Mouse (Mus musculus): ENCODE data around the gene Man1b1.

The Man1b1 gene

DNA sequence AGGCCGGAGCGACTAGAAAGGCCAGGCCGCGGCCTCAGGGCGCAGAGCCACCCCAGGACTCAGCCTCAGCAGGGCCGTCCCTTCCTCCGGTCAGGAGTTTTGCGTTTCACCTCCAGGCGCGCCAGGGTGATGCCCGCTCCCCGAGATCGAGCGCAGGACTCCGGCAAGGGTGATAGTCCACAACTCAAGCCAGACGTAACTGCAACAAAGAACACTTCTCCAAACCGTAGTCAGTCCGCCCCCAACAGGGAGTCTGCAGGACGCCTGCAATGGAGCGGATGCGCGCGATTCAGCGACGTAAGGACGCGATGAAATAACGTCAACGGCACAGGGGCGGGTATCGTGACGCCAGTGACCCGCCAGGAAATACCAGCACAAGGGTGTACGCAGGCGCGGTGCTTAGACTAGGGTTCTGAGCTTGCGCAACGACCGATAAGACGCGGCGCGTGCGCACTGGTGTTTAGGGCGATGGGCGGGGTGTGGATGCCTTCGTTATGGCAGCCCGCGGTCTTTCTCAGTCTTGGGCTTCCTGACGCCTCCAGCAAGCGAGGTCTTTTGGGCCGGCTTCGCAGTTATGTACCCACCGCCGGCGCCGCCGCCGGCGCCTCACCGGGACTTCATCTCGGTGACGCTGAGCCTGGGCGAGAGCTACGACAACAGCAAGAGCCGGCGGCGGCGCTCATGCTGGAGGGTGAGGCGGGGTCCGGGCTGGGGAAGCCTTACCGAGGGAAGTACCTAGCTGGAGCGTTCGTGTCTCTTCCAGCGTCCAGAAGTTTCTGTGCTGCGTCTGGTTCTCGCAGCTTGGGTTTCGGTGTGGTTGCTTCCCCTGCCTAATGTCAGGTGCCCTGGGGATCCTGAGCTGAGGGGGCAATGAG is at the start of gene Man1b1:
TSS of gene Man1b1 (plus strand) at position 53 of the 875 bp plus-strand sequence.
- peak; percentile 97 to 99 for DNase-seq (ENCODE audit: low spot score in 2 of 2)

DNA sequence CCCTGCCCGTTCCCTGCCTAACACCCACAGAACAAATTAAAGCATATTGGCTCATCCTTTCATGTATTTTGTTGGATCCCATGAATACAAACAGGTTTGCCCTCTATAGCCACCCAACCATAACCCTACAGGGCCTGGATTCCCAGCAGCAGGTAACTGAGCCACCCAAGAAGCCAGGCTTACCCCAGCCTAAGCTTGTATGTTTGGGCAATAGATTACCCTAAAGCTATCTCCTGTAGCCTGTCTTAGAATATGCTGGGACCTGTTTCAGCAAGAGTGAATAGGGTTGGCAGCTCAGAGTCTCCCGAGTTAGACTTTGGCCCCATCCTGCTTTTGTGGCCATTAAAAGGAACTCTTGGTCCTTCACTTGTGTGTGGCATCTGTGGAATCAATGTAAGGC is 46.6 kb upstream of the Man1b1 start:
- DNase-seq (ENCODE audit: low spot score in 2 of 2) = no peak

DNA sequence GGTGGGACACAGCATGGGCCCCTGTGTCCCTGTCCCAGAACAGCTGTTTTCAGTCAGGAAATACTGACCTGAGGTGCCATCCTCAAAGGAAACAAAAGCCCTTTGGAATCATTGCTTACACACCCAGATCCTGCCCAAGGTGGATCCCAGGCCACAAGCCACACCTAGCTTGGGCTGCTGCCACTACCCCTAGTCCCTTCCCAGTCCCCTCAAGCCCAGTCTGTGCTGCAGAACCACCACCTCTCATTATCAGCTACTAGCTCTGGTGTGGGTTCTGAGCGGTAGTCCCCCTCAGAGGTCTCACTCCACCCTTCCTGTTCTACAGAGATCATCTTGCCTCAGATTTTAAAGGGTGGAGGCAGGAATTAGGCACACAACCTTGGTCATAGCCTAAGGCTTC is 45.8 kb upstream of the Man1b1 start:
- DNase-seq (ENCODE audit: low spot score in 2 of 2) = no peak

DNA sequence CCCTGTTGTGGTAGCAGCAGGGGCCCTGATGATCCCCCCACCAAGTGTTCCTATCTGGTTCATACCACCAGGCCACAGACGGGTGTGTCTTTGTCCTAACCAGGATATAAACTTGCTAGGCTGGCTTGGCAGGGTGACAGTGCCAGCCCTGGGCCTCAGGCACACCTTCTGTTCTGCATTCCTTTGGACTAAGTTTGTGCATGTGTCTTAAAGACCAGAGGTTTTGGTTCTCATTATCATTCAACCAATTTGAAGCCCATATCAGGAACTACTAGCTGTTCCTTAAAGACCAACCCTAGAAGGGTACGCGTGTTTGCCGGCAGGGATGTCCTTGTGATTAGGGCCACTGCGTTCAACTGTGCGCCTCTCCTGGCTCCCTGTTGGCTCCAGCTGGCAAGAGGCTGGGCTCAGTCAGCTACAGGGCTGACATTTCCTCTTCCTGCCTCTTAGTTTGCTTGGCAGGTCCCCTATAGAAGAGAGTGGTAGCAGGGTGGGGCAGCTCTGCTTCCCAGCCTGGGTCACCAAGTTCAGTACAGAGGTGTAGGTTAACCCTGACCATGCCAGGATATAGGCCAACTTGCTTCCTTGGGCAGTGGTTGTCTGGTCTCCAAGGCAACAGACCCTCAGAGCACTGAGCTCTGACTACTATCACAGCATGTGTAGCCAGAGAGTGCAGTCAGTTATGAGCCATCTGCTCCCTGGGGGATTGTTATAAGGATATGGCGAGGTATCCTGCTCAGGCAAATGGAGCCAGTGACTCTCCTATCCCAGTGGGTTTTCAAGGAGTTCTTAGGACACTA is 45.1 kb upstream of the Man1b1 start:
- no peak for DNase-seq (ENCODE audit: low spot score in 2 of 2)

DNA sequence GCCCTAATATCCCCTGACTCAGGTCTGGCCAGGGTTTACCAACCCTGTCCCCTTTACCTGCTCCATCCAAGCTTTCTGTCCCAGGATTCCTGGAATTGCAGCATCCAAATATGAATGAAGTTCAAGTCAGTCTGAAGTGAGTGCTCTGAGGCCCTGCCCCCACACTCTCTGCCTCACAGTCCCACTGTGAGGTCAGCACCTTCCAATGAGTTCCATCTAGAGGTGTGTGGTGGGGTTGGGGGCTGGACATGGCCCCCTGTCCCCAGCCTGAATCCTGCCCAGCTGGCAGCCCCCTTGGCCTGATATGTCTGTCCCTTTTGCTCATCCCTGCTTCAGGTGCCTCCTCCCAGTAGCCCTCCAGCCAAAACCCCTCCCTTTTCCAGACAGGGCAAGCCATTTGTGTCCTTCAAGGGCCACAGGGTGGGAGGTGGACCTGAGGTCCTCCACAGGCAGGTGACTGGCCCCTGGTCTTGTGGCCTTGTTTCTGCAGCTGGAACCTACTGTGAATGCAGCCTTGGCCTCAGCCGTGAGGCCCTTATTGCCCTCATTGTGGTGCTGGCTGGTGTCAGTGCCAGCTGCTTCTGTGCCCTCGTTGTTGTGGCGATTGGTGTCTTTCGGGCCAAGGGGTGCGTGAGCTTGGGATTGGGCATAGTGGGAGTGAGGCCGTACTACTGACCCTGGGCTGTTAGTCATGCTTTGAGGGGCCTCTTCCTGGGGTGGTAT is 44.0 kb upstream of the Man1b1 start, which contains the start of gene Tmem210:
TSS of gene Tmem210 (plus strand) at position 219 of the 723 bp plus-strand sequence.
- no peak for DNase-seq (ENCODE audit: low spot score in 2 of 2)

DNA sequence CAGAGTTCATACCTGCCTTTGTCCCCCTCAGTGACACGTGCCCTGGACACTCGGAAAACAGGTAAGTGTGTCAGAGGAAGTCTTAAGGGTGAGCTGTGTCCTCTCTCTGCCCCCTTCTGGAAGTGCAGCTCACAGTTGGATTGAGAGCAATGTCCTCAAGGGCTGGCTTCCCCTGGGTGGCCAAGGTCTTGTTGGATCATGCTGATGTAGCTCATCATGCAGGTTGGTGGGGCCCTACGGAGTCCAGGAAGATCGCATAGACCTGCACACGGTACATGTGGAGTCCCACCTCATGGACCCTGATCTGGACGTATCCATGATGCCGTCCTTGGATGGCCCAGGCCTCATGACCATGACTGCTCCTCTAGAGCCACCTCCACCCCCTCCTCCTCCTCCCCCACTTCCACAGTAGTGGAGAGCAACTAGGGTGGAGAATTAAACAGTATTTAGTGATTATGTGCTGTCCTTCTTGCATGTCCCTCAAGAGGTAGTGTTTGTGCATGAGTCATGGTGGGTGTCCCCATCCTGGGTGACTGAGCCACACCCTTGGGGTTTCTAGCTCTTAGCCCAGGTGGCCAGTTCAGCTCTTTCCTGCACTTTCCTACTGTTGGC is 43.3 kb upstream of the Man1b1 start:
- no peak for DNase-seq (ENCODE audit: low spot score in 2 of 2)

DNA sequence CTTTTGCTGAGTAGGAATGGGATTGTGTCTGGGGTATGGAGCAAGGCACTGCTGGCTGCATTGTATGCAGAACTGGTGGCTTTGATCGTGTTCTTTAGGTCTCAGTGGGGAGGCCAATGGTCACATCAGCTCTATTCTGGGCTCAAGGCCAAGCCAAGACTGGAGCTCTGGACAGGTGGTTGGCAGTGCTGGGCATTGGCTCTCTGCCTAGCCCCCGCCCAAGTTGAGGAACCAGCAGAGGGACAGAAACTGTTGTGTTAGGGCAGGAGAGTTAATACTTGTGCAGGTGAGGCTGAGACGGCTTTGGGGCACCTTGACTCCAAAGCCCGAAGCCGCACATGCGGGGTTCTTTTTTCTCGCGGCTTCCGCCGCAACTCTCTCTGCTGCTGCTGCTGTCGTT is 42.5 kb upstream of the Man1b1 start, which contains the start of gene Lrrc26:
TSS of gene Lrrc26 (plus strand) at position 265 of the 400 bp plus-strand sequence.
- no peak for DNase-seq (ENCODE audit: low spot score in 2 of 2)

DNA sequence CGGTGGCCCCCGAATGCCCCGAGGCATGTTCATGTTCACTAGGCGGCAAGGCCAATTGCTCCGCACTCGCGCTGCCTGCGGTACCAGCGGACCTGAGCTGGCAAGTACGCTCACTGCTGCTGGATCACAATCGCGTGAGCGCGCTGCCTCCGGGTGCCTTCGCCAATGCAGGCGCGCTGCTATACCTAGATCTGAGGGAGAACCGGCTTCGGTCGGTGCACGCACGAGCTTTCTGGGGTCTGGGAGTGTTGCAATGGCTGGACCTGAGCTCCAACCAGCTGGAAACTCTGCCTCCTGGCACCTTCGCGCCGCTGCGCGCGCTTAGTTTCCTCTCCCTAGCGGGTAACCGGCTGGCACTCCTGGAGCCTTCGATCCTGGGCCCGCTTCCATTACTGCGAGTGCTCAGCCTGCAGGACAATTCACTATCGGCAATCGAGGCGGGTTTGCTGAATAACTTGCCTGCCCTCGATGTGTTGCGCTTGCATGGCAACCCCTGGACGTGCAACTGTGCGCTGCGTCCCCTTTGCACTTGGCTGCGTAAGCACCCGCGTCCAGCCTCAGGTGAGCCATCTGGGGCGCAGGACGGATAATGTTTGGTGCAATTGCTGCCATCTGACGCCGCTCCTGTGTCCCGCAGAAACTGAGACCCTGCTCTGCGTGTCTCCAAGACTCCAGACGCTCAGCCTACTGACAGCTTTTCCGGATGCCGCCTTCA is 41.9 kb upstream of the Man1b1 start:
- DNase-seq (ENCODE audit: low spot score in 2 of 2) = peak in 1 of 2 experiments; percentile 70

DNA sequence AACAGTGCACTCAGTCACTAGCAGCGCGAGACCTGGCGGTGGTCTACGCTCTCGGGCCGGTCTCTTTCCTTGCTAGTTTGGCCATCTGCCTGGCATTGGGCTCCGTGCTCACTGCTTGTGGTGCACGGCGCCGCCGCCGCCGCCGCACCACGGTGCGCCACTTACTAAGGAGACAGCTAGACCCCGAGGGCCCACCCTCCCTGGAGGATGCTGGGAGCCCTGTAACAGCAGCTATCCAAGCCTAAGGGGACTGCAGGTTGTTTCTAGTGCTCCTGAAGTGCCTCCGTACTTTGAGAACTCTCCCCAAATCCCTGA is 41.4 kb upstream of the Man1b1 start:
- peak in 1 of 2 experiments; percentile 53 for DNase-seq (ENCODE audit: low spot score in 2 of 2)

DNA sequence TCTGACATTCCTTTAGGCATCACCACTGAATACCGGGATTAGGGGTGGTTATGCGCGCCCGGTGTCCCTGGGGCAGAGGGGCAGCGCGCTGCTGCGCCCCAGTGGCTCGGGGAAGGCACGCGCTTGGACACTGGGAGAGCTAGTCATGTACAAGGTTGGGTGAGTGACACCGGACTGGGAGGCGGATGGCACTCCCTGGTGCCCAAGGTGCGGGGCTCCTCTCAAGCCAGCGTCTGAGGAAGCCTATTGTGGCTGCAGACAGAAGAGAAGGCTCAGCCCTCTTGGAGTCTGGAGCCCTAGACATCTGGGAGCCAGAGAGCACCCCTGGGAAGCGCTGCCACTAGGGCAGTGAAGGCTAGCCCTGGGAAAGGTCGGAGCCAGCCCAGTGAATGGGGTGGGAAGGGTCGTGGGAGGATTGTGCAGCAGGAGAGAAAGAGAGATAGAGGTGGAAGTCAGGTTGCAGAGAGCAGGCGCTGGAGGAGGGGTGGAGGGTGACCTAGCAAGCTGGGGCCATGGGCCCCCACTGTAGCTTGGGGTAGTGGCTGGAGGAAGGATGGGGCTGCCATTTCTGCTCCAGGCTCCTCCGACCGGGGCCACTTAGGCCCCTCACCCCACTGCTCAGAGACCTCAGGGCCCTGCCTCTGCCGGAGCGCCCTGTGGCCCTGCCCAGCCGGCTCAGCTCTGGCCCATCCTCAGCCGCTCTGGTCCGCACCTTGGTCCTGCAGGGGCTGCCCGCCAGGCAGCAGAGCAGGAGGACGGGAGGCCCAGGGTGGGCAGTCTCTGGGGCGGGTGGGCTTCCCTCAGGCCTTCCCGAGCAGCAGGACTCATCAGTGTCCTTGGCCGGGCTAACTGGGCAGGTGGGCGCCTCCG is 40.7 kb upstream of the Man1b1 start:
- no peak for DNase-seq (ENCODE audit: low spot score in 2 of 2)

DNA sequence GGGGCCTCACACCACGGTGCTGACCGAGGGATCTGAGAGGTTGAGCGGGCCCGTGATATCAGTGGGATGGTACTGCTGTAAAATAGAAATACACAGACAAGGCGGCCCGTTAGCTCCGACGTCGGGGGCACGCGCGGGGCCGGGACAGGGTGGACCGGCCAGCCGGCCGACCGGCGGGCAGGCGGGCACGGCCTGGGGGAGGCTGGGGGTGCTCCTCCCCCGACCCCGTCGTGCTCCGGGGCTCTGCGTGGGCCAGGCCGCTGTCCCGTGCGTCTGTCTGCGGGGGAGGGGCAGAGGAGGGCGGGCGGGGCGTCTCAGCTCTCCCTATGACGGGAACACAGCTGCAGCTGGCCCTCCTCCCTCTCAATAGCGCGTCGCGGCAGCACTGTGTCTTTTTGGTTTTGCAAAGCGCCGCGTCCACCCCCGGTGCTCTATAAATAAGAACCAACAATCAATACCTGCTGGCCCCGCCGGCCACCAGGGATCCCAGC is 40.0 kb upstream of the Man1b1 start:
- DNase-seq (ENCODE audit: low spot score in 2 of 2) = peak in 1 of 2 experiments; percentile 57

DNA sequence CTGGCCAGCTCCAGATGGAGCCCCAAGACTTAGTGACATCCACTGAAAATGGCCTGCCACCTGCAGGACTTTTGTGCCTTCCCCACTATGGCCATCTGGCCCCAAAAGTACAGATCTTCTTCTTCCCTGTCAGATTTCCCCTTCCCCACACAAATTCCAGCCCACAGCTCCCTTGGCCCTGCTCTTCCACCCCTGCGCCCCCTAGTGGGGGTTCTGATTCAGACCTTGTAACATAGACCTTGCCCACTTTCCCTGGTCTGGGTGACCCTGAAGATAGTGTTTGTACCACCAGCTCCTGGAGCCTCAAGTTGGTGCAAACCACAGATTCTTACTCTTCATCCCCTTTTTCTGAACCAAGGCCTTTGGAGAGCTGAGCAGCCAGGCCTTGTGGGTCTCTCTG is 39.3 kb upstream of the Man1b1 start:
- DNase-seq (ENCODE audit: low spot score in 2 of 2) = peak in 1 of 2 experiments; percentile 64

DNA sequence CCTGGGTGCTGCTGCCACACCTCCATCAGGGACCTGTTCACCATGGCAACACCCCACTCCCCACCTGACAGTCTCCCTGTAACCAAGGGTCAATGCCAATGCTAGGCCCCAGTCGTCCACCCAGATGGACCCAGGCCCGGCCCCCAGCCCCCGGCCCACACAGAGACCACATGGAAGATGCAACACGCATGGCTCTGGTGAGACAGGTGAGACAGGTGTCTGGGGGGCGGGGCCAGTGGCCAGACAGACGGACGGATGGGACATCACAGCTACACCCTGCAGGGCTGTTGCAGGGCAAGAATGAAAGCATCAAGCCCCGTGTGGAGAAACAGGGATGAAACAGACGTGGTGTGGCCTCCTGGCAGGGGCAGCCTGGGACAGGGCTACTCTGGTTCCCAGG is 38.4 kb upstream of the Man1b1 start:
- no peak for DNase-seq (ENCODE audit: low spot score in 2 of 2)

DNA sequence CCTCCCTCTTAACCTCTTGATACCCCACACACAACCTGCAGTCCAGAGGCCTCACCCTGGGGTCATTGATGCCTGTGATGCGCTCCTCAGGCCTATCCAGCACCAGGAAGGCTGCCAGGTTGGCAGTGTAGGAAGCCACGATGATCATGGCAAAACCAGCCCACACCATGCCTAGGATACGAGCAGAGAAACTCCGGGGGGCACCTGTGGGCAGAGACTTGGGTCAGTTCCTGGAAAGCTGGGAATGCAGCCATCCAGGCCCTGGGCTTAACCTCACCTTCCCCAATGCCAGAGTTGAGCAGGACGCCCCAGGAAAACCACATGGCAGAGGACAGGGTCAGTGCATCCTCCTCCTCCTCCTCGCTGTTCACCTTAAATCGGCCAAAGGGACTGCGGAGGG is 35.0 kb upstream of the Man1b1 start:
- no peak for DNase-seq (ENCODE audit: low spot score in 2 of 2)

DNA sequence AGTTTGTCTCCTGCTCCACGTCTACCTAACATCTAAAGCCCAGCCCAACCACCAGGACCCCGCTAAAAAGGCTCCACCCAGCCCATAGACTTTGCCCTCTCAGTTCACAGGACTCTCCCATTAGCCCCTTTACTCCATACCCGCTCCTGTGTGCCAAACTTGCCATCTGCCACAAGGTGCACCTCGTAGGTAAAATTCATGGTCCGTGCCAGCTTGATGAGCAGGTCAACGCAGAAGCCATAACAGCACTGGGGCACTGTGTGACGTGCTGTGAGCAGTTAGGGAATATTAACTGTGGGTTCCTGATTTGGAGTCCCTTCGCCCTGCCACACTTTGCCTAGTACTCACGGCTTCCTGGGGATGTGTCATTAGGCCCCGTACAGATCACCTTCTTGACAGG is 34.1 kb upstream of the Man1b1 start:
- no peak for DNase-seq (ENCODE audit: low spot score in 2 of 2)

DNA sequence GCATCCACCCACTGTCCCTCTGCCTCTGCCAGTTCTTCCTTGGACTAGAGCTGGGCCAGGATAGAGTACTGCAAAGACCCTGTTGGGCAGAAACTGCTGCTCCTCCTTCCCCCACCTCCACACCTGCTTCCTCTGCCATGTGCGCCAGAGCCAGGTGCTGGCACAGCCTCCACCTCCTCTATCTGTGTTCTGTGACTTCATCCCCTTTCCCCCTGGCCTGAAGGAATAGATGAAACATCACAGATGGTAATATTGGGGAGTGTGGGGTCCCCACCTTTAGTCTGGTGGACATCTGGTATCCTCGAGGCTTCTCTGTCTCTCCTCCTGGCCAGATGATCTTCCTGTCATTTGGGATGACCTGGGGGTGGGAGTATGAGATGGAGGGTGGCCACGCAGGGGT is 28.7 kb upstream of the Man1b1 start:
- DNase-seq (ENCODE audit: low spot score in 2 of 2) = no peak

DNA sequence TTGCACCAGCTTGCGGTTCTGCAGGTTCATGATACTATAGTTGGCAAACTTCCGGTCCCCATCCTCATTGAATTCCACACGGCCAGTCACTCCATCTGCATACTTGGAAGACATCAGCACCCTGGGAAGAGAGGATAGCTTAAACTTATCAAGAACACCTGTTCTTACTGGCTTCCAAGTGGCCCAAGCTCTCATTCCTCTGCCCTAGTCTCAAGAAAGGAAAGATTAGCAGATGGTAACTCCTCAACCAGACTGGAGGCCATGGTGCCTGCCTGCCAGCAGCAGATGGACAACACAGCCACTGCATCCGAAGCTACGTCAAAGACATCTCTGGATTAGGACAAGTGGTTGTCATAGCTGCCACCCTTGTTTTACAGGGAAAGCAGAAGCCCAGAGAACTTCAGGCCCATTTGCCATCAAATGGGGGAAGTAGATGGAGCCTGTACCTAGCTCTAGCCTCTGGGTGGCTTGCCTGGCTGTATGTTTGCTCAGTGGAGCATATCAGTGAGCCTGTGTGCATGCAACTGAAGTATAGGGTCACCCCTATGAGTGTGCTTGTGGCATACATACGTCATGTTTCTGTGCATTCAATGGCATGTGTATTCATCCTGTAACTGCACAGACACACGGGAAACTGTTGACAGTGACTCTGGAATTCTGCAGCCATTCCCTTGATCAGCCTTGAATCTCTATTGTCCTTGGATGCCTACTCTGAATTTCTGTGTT is 28.0 kb upstream of the Man1b1 start:
- DNase-seq (ENCODE audit: low spot score in 2 of 2) = no peak

DNA sequence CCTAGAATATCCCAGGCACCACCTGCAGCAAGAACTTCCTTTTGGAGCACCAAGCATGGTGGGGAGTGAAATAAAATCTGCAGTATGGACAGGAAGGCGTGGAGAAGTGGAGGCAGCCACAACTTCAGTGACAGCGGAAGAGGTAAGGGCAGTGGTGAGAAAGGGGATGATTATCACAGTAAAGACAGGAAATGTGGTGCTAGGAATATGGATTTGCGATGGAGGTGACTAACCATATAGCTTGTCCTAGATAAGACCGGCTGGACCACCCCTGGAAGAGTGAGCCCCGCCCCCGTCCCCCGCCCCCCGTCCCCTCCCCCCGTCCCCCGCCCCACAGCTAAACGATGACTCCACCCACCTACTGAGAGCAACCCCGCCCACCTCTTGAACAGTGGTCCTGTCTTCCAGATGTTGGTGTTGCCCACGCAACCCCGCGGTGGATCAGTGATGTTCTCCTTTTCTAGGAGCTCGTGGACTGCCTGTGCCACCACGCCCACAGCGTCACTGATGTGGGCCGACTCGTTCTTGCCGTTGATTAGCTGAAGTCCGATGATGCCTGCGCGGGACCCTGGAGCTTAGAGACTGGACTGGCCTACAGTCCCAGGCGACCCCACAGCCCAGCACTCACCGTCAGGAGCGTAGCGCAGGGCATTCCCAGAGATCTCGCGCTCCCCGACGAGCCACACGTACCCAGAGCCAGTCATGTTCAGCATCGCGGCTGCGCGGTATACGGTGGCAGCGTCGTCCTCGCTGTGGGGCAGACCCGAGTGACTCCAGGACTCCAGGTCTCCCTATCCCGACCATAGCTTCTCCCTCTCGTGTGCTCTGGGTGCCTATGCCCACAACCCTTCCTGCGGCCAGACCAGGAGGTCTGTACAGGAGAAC is 27.2 kb upstream of the Man1b1 start:
- DNase-seq (ENCODE audit: low spot score in 2 of 2) = no peak
